Mouse (Mus musculus): ENCODE data around the gene Dis3l2.

GRCm38 (mm10) chr1:86742896-86743295 is 39.3 kb downstream of the Dis3l2 start:
- TF ChIP-seq POLR2A (IDR thresholded peaks at IDR 0.05; ENCODE audit: borderline replicate concordance, extremely low read depth, low read depth, low read length) (no peak), CTCF (IDR thresholded peaks at IDR 0.05; ENCODE audit: insufficient read depth, low read length) (no peak)
